Mouse (Mus musculus) hindlimb bud, embryonic 11.5 days (tissue): ENCODE data around the gene Stx11.
A peak's percentile ranks its signal among the peaks of the same experiment; 100 is the strongest.

Experiments
- DNase-seq: peaks from one replicate; pipeline ENCODE4 v3.0.0-alpha.2; 2012; ENCODE audit warnings: low read depth, low spot score; ENCODE audit errors: extremely low spot score

Gene Stx11

DNA sequence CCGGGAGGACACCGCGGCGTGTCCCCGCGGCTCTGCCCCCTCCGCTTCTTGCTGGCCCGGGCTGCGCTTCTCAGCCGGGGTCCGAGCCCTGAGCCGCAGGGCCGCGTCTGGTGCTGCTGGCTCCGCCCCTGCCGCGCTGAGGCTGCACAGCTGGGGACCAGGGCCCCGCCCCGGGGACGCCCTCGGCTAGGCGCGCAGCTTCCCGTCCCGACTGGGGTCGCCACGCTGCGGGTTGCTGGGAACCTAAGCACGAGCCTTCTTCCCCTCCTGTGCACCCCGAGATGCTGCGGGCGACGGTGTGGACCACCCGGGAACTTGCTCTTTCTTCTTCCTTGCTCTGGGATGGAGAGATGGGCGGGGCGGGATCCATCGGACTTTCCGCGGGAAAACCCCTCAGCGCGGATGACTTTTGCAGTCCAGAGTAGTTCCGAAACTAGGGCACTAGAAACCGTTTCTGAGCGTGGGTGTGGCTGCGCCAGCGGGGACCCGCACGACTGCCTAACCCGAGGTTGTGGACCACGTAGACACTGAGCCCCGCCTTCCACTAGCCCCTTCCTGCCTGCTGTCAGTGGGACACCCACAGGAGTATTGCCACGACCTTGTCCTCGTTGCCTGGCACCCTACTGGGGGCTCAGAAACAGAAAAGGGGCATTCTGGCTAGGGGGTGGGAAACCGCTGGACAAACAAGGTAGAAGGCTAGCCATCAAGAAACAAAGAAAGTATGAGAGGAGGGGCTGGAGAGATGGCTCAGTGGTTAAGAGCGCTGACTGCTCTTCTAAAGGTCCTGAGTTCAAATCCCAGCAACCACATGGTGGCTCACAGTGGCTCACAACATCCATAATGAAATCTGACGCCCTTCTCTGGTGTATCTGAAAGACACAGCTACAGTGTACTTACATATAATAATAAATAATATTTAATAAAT lies at the start of gene Stx11:
Stx11 (minus strand) TSS at position 148 of the 925 bp plus-strand sequence.
- DNase-seq = no peak

DNA sequence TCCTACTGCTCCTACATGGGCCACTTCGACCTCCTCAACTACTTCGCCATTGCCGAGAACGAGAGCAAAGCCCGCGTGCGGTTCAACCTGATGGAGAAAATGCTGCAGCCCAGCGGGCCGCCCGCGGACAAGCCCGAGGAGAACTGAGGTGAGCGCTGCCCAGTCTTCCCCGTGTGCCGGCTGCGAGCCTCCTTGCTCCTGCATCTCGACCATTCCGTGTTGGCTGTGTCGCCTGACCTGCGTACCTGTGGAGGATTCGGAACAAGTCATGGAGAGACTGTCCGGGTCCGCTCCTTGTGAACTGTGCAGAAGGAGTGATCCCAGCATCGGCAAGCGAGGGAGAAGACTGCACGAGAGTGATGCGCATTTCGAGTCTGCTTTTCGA lies 44.6 kb upstream of the Stx11 start:
- no peak for DNase-seq

DNA sequence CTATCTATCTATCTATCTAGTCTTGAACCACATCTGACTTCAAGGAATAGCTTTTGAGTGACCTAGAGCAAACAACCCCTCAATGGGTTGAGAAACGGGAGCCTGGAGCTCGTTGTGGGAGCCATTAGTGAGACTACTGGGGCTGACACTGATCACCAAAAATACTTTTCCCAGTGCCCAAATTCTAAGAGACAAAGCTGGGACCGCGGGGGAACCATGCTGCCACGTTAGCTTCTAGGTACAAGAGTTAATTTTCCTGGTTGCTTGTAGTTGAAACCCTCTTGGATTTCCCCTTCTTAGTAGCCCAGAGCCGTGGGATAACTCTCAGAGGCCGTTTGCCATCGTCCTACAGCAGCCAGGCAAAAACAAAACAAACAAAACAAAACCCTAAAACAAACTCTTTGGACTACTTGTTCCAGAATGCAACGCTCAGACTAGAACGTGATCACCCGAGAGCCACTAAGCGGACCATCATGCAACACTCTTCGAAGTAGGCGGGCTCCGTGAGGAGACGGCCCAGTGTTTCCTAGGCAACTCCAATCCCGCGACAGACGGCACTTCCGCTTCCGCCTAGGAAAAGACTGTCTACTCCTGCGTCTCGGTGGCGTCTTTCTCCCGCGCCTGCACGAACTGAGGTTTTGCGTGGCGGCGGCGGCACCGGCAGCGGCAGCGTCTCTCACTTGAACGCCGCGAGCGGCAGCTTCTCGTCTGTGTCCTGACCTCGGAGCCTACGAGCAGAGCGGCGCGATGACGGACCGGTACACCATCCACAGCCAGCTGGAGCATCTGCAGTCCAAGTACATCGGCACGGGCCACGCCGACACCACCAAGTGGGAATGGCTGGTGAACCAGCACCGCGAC lies 44.0 kb upstream of the Stx11 start:
- peak; percentile 89 for DNase-seq

DNA sequence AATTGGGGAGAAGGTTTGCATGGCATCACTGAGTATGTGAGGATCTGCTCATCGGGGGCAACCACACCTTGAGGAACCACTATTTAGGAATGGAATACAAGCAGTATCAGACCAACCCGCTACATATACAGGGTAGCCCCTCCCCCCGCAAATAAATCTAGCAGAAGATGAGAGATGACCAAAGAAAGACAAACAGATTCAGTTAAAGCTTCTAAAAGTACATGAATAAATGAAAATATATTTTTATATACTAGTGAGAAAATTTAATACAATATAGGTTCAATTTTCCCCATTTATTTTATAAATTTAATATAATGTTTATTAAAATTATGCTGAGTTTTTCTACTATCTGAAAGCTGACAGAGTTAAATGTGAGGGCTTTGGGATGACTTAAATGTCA lies 40.9 kb upstream of the Stx11 start, which contains the start of gene Sf3b5:
Sf3b5 (plus strand) TSS at position 301 of the 400 bp plus-strand sequence.
- DNase-seq = no peak

DNA sequence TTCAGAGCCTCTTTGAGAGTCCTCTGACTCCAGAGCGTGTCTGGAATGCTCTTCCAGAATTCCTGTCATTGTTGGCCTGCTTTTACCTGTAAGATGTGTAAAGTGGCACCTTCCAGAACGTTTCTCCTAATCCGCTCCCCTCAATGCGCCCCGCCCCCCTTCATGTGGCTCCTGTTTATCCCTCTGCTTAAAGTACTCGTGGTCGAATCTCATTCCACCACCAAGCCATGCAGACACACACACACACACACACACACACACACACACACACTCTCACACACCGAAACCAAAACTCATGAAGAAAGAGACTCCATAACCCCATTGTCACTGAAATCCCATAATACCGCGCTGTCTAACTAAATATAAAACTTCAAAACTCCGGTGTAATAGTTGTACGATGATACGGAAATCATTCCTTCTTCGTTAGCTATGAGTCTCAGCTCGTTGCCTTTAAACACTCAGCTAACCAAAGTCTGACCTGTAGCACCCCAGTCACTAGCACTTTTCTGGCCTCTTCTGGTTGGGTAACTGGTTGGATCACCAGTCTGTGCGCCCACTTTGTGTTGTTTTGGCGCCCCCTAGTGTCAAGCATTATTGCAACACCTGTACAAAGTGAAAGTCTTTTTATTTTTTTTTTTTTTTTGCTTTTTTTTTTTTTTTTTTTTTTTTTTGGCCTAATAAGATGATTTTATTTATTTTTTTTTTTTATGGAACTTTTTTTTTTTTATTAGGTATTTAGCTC lies 32.8 kb upstream of the Stx11 start:
- peak; percentile 42 for DNase-seq

DNA sequence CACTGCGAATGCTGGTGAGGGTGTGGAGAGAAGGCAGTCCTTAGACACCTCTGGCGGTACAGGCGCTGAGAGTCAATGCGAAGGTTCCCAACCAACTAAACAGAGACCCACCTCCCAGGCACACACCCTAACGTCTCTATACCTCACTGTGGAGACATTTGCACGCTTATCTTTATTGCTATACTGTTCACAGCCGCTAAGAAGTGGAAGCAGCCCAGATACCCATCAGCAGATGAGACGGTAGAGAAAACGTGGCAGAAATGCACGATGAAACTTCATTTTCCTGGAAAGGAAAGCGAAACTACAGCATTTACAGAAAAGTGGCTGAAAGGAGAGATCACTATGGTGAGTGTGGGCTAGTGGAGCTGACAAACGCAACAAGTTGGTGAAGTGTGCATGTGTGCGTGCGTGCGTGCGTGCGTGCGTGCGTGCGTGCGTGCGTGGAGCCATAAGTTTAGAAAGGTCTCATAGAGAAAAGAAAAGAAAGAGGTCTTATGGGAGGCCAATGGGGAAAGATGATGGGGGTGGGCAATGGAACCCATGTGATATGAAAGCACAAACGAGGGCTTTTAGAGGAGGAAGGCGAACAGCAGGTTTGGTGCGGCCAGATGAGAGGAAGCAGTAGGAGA lies 29.4 kb upstream of the Stx11 start:
- DNase-seq = no peak

DNA sequence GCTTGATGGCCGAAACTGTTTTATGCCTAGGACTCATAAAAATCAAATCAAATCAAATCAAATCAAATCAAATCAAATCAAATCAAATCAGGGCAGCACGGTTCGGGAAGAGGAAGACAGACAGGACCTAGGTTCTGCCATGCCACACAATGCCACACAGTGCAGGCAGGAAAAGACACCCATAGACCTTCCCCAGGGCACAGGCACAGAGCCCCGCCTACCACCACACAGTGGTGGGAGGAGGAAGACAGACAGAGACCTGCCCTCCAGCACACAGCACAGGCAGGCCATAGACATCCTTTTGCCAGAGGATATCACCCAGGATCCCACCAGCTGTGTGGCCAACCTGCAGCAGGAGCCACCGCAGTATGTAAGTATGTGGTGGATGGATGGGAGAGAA lies 27.9 kb upstream of the Stx11 start:
- no peak for DNase-seq

DNA sequence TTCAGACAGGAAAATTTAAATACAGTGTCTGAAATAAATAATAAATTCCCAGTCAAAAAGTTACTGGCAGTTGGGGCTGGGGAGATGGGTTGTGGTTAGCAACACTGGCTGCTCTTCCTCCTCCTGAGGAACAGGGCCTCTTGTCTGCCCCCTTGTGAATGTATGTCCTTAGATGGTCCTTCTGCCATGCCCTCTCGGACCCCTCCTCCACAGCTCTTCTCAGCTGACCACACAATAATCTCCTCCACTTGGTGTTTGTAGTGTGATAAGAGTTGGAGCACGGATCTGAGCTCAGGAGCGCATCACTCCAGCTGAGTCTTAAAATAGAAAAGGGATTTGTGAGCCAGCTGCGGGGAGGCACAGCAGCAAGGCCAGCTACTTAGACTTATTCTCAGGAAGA lies 22.8 kb upstream of the Stx11 start:
- DNase-seq = no peak

DNA sequence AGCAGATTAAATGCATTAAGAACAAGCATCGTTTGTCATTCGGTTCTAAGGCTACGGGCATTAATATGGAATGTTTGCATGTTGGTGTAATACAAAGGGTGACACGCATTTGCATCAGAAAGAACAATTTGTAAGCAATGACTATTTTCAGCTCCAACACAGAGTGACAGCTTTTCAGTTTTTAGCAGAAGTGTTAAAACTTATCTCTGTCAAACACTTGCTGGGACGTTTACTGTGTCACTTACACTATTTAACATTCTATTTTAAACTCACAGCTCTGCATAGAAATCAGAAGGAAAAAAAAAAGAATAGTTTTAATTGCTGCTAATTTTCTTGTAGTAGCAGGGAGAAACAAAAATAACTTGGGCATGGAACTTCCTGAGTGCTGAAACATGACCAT lies 22.4 kb upstream of the Stx11 start:
- DNase-seq = no peak

DNA sequence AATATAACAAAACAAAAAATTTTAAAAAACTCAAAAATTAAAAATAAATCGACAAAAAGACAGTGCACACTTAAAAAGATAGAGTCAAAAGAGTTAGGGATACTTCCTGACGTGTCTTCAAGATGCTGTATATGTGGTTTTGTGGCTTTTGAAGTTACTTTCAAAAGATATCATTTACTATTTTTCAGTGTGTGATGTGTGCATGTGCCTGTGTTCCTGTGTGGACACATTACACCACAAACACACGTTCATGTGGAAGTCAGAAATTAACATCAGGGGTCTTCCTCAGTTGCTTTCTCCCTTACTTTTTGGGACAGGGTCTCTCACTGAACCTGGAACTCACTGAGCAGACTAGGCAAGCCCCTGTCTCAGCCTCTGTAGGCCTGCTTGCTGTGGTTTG lies 20.9 kb upstream of the Stx11 start:
- no peak for DNase-seq

DNA sequence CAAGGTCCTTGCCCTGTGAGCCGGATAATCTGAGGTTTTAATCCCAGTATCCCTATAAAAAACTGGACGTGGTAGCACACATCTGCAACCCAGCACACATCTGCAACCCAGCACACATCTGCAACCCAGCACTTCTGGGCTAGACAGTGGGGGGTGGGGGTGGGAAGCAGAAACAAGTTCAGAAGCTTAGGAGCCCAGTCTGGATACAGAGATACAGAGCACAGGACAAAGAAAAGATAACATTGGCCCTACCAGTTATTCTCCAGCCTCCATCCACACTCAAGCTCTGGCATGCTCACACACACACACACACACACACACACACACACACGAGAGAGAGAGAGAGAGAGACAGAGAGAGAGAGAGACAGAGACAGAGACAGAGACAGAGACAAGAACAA lies 19.4 kb upstream of the Stx11 start:
- DNase-seq = no peak

DNA sequence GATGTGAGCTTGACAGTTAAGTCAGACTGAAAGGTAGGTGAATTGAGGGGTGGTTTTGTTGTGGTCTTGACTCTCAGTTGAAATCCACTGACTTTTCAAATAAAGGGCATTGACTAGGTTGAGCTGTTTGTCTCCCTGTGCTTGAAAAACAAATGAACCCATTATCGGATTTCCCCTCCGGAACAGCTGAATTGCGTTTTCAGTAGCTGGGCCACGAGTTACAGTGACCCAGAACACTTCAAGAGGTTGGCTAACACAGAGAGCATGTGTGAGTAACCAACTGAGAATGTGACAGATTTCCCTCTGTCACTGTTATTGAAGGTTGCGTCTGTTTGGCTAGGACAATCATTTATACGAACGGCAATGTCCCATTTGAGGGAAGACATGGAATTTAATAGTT lies 17.0 kb upstream of the Stx11 start:
- DNase-seq = no peak

DNA sequence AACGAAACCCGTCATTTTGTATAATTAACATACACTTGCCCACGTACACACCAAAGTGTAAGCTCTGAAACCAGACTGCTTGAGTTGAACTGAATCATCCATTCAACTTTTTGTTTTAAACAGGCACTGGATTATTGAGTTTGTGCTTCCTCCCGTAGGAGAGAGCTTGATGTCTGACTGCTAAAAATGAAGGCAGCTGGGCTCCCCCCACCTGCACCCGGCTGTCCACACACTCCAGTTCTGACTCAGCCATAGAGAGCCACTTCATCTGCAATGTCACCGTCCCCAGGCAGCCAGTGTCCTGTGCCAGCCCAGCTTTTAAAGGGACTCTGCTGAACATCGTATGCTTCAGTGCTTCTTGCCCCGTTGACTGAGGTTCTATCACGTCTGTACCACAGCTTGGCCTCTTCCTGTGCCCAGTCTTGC lies 13.7 kb upstream of the Stx11 start:
- DNase-seq = no peak

DNA sequence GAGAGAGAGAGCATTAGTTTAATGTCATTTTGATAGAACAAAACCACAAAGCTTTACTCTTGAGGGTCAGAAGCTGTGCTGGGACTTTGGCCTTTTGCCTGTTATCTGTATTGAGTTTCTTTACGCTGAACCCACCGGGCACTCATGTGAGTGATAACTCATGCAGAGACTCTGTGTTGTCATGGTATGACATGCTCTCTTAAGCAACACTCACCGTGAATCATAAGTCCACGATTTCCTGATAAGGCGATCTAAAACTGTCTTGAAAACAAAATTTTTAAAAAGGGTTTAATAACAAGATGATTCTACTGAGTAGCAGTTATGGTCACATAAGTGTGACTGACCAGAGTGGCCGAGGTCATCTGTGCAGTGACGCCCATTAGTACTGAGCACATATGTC lies 12.5 kb upstream of the Stx11 start:
- no peak for DNase-seq

DNA sequence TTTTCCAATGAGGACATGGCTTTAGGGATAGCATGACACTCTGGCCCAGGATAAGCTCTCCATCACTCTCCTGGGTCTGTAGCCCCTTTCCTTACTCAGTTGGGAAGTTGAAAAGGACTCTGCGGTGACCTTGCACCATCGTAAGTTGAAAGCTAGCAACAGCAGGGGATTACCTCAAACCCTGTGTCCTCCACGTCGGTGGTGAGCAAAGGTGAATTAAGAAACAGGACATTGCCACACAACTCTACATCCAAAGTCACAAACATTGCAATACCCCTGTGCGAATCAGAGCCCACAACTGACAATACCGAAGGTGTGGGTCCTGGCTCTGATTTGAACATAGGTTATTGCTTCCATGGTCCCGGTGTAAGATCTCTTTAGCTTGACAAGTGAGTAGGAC lies 11.9 kb upstream of the Stx11 start:
- no peak for DNase-seq

DNA sequence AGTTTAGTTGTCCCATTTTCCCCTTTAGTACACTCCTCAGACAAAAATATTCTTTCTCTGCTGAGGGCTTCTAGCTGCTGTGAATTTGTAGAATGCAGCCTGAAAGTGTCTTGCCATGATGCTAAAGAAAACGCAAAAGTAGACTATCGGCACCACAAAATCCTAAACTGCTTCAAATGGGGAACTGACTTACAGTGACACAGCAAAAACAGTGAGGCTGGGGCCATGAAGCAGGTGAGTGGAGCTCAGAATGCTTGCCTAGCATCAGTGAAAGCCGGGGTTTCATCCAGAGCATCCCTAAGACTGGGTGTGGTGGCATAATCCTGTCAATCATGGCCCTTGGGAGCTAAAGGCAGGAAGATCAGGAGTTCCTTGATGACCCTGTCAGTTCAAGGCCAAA lies 11.4 kb upstream of the Stx11 start:
- no peak for DNase-seq

DNA sequence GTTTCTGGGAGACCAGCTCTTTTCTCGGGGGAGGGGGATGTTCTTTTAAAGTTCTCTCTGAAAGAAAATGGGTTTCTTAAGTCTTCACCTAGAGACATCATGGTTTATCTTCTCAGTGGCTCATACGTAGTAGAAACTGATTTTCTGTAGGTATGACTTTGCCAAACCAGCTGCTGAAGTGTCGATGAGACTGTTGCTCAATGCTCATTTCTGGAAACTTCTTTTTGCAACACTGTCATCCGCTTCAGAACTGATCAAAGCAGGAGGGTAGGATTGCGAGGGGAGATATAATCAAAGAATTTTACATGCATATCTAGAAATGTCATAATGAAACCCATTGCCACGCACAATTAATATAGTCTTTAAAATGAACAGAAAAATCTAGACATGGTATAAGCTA lies 10.5 kb upstream of the Stx11 start:
- DNase-seq = no peak

DNA sequence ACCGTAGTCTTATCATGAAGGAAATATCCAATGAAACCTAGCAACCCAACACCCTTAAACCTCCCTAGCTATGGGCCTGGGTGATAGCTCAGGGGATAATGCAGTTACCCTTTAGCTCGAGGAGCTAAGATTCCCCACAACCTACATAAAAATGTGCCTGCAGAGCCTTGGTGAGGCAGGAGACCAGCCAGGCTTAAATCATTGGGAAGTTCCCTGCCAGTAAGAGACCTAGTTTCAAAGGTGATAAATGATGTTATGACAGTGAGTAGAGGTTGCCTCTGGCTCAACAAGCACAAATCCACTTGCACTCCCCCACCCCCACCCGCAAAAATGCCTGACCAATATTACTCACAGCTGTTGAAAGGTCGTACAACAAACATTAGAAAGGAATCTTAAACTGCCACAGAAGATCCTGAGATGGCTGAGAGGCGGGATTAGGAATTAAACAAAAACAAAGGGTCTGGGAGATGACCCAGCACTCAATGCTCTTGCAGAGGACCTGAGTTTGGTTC lies 1.6 kb upstream of the Stx11 start:
- DNase-seq = no peak

DNA sequence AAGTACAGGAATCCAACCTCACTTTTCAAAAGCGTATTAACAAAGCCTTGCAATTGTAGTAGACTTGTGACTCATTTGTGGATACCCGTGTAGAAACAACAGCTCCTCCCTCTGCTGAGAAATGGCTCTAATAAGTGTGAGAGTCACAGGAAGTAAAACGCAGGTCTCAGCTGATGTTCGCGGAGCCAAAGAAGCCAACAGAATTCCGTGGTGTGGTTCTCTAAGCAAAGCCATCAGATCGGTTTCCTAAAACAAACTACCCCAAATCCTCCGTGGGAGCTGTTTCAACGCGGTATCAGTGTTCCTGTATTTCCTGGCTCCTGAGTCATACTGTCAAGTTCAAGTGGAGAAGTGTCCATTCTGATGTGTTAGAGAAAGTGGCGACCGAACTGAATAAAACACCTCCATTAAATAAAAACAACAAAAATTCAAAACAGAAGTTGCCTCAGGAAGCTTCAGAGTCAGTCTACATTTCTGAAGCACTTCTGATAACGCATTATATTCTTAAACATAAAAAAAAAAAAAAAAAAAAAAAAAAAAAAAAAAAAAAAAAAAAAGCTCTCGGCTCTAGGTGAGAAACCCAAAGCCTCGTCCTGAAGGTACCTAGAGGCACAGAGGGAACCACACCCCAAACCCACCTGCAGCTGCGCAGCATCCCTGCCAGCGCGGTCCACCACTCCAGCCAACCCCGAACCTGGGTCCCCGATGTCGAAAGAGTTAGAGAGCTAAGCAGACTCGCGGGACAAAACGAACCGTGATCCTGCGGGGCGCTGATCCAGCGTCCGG lies 543 bp downstream of the Stx11 start:
- no peak for DNase-seq

DNA sequence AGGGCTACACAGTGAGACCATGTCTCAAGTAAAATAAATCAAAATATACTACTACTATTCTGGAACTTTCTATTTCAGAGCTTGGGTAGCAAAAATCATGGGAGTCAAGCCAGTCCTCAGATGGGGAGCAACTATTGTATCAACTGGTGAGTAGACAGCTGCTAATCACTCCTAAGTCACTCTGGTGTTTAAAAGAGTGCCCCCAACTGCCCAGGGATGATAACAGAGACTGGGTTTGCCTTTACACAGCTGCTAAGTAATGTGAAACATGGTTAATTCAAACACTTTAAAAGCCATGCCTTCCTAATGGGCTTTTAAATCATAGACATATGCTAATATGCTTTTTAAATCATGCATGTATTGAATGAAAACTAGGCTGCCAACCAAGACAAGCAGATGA lies 1.9 kb downstream of the Stx11 start:
- no peak for DNase-seq
